Mouse (Mus musculus): ENCODE measurements around the gene Tnnc2.

DNA sequence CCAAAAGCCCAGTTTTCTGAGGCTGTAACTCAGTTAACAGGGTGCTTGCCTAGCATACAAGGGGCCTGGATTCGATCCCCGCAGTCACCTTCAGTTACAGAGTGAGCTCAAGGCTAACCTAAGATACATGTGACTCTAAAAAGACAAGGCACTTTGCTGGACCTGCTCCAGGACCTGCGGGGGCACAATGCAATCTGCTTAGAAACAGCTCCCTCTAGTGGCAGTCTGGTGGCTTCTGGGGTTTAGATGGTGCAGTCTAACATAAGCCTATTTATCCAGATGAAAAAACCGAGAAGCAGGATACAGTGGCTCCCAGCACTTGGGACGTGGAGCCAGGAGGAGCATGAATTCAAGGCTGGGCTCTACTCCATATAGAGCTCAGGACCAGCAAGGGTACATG is 14.5 kb upstream of the Tnnc2 start:
- TF ChIP-seq POLR2A (IDR thresholded peaks at IDR 0.05; ENCODE audit: borderline replicate concordance, extremely low read depth, low read depth, low read length) = no peak; the same call in 1 of the 2 replicates
- TF ChIP-seq CTCF (IDR thresholded peaks at IDR 0.05; ENCODE audit: insufficient read depth, low read length) = peak; percentile 78

Measured in lung, adult 2 months (tissue).